Mouse (Mus musculus): ENCODE measurements around the gene Golga5. TPM values are rescaled to one million over a fixed set of nuclear protein-coding genes. Genes with fewer than 3 reads are reported as not detected.

Gene Golga5
- total and polyA plus RNA-seq, 3 experiments = 25.9 to 29.3 TPM; not detected in 1

- H3K27me3 ChIP-seq (ENCODE audit: control insufficient read depth in 1 of 2, insufficient read depth in 2 of 2, low read length in 2 of 2) = no peaks in the 10 kb centered on the region
- H3K9me3 ChIP-seq (replicated peaks; ENCODE audit: insufficient read depth, low read length) = no peaks in the 10 kb centered on the region
- H3K4me3 ChIP-seq (ENCODE audit: control insufficient read depth in 1 of 2, insufficient read depth in 1 of 2, low read depth in 2 of 2, low read length in 2 of 2) = no peak overlapping the region
- H3K79me2 ChIP-seq (ENCODE audit: control insufficient read depth, insufficient read depth, low read length, poor library complexity) = no peaks in the 10 kb centered on the region
- no peak overlapping the region for H3K27ac ChIP-seq (ENCODE audit: control insufficient read depth, low read depth, low read length)
- no peak overlapping the region for H3K9ac ChIP-seq (ENCODE audit: control insufficient read depth, low read depth, low read length, poor library complexity, severe bottlenecking)
- H3K4me1 ChIP-seq (ENCODE audit: control insufficient read depth in 1 of 2, insufficient read depth in 2 of 2, low read length in 2 of 2) = peaks cover 12 to 29% of the 10 kb centered on the region in 2 experiments
- no peak for DNase-seq (ENCODE audit: low read depth, low spot score)
- TF ChIP-seq ELF1 (IDR thresholded peaks at IDR 0.05; ENCODE audit: low read depth, low read length) = no peak
- TF ChIP-seq USF2 (IDR thresholded peaks at IDR 0.05; ENCODE audit: borderline replicate concordance in 1 of 2, insufficient read depth in 1 of 2, low read depth in 1 of 2, low read length in 2 of 2) = no peak
- no peak for TF ChIP-seq CHD2 (IDR thresholded peaks at IDR 0.05; ENCODE audit: low read length)
- TF ChIP-seq USF1 (IDR thresholded peaks at IDR 0.05; ENCODE audit: low read depth, low read length) = no peak
- TF ChIP-seq JUND (IDR thresholded peaks at IDR 0.05; ENCODE audit: low read depth, low read length) = no peak
- TF ChIP-seq ETS1 (IDR thresholded peaks at IDR 0.05; ENCODE audit: low read depth, low read length) = no peak
- TF ChIP-seq MYC (IDR thresholded peaks at IDR 0.05; ENCODE audit: low read depth, low read length) = no peak
- no peak for TF ChIP-seq GATA1 (IDR thresholded peaks at IDR 0.05; ENCODE audit: low read depth, low read length)
- no peak for TF ChIP-seq MEF2A (IDR thresholded peaks at IDR 0.05; ENCODE audit: extremely low read depth, insufficient replicate concordance, low read depth, low read length, poor library complexity, severe bottlenecking)
- TF ChIP-seq SMC3 (IDR thresholded peaks at IDR 0.05; ENCODE audit: low read depth, low read length) = no peak
- H3K36me3 ChIP-seq (ENCODE audit: control insufficient read depth in 1 of 2, insufficient read depth in 2 of 2, low read length in 2 of 2) = peaks cover 0 to 19% of the 10 kb centered on the region in 2 experiments; a peak in 2 of 4 replicates
These were observed 31.0 kb upstream of the Golga5 start for GRCm38 (mm10) chr12:102437952-102438351.

DNA sequence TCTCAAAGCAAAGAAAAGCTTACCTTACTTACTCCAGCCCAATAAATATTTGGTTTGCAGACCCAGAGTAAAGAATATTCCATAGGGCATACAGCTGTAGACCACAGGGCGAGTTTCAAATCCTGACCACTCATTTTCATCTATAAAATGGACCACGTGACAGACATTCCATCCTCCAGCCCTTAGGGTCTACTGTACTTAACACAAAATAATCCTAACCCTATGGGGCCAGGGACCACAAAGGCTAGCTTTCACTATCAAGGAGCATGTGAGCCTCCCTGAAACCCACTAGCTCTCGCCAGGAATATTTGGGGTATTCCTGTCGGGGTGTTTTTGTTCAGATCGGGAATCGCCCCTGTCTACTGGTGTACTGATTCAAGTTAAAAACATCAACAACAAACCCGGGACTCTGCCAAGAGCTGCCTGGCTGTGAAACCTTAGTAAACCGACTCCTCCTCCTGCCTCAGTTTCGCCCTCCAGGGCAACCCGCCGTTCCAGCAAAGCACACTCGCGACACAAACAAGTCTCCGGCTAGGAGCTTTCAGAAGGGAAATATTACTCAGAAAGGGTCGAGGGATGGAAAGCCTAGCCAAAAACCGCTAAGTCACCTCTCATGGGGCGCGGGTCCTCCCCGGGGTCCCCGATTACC, 29.8 kb upstream of the Golga5 start:
- Histone ChIP-seq H3K4me1 (ENCODE audit: control insufficient read depth in 1 of 2, insufficient read depth in 2 of 2, low read length in 2 of 2) (peaks cover 12 to 32% of the 10 kb centered on the region in 2 experiments), H3K9ac (ENCODE audit: control insufficient read depth, low read depth, low read length, poor library complexity, severe bottlenecking) (peak overlapping the region; percentile 48), H3K36me3 (ENCODE audit: control insufficient read depth in 1 of 2, insufficient read depth in 2 of 2, low read length in 2 of 2) (peaks cover 0 to 24% of the 10 kb centered on the region in 2 experiments; a peak in 2 of 4 replicates), H3K9me3 (replicated peaks; ENCODE audit: insufficient read depth, low read length) (no peaks in the 10 kb centered on the region), H3K27ac (ENCODE audit: control insufficient read depth, low read depth, low read length) (no peak overlapping the region), H3K4me3 (ENCODE audit: control insufficient read depth in 1 of 2, insufficient read depth in 1 of 2, low read depth in 2 of 2, low read length in 2 of 2) (peak overlapping the region; percentile 57 to 74), H3K79me2 (ENCODE audit: control insufficient read depth, insufficient read depth, low read length, poor library complexity) (no peaks in the 10 kb centered on the region), H3K27me3 (ENCODE audit: control insufficient read depth in 1 of 2, insufficient read depth in 2 of 2, low read length in 2 of 2) (no peaks in the 10 kb centered on the region)
- no peak for DNase-seq (ENCODE audit: low read depth, low spot score)
- TF ChIP-seq SMC3 (IDR thresholded peaks at IDR 0.05; ENCODE audit: low read depth, low read length) (no peak), RCOR1 (IDR thresholded peaks at IDR 0.05; ENCODE audit: low read depth, low read length) (no peak), ZMIZ1 (IDR thresholded peaks at IDR 0.05; ENCODE audit: low read depth, low read length) (no peak), POLR2A (IDR thresholded peaks at IDR 0.05; ENCODE audit: control insufficient read depth in 1 of 2, insufficient read depth in 1 of 2, low read depth in 1 of 2, low read length in 2 of 2, poor library complexity in 1 of 2) (no peak), ETS1 (IDR thresholded peaks at IDR 0.05; ENCODE audit: low read depth, low read length) (no peak), GATA1 (IDR thresholded peaks at IDR 0.05; ENCODE audit: low read depth, low read length) (no peak), USF2 (IDR thresholded peaks at IDR 0.05; ENCODE audit: borderline replicate concordance in 1 of 2, insufficient read depth in 1 of 2, low read depth in 1 of 2, low read length in 2 of 2) (0 out of 4 replicates have a peak, but pooled peaks of 1 of the 2 experiments have one; percentile 13), MYB (IDR thresholded peaks at IDR 0.05; ENCODE audit: low read depth, low read length) (no peak), ZNF384 (IDR thresholded peaks at IDR 0.05; ENCODE audit: low read depth, low read length) (no peak), HCFC1 (IDR thresholded peaks at IDR 0.05; ENCODE audit: low read depth, low read length) (no peak), TCF12 (IDR thresholded peaks at IDR 0.05; ENCODE audit: low read depth, low read length) (no peak), MAX (IDR thresholded peaks at IDR 0.05; ENCODE audit: low read length) (no peak), UBTF (IDR thresholded peaks at IDR 0.05; ENCODE audit: borderline replicate concordance, insufficient read depth, low read depth, low read length) (no peak), MEF2A (IDR thresholded peaks at IDR 0.05; ENCODE audit: extremely low read depth, insufficient replicate concordance, low read depth, low read length, poor library complexity, severe bottlenecking) (no peak), CTCF (IDR thresholded peaks at IDR 0.05 in 2 of 3, conservative IDR thresholded peaks at IDR 0.05 in 1 of 3; ENCODE audit: control insufficient read depth in 1 of 3, insufficient read depth in 1 of 3, low read depth in 2 of 3, low read length in 3 of 3, poor library complexity in 1 of 3, severe bottlenecking in 1 of 3) (no peak), EP300 (IDR thresholded peaks at IDR 0.05; ENCODE audit: low read depth in 1 of 2, low read length in 2 of 2) (no peak), BHLHE40 (IDR thresholded peaks at IDR 0.05; ENCODE audit: borderline replicate concordance, low read depth, low read length) (peak; percentile 44; the same call in 1 of the 2 replicates), POLR2AphosphoS5 (IDR thresholded peaks at IDR 0.05; ENCODE audit: borderline replicate concordance, low read depth, low read length) (no peak), MAZ (IDR thresholded peaks at IDR 0.05; ENCODE audit: low read depth, low read length) (no peak), RAD21 (IDR thresholded peaks at IDR 0.05; ENCODE audit: low read depth, low read length) (no peak), E2F4 (IDR thresholded peaks at IDR 0.05; ENCODE audit: borderline replicate concordance, low read depth, low read length) (no peak), NELFE (IDR thresholded peaks at IDR 0.05; ENCODE audit: low read depth, low read length) (no peak), ZC3H11A (IDR thresholded peaks at IDR 0.05; ENCODE audit: low read depth, low read length) (no peak), USF1 (IDR thresholded peaks at IDR 0.05; ENCODE audit: low read depth, low read length) (peak; percentile 64; the same call in 1 of the 2 replicates)
